Mouse (Mus musculus) kidney, postnatal 10 days (tissue): ENCODE results near the gene Sapcd1.
"Not testable (repeated sequence)": the region's sequence is repeated elsewhere in the genome, so short reads cannot be mapped to it uniquely, and the experiment has no call there.

Experiments
- DNase-seq: peaks from one replicate; pipeline ENCODE4 v3.0.0; 2021; ENCODE audit warnings: mixed read lengths

Gene Sapcd1

GRCm38 (mm10) chr17:35052271-35052798 is 24.5 kb upstream of the Sapcd1 start:
- DNase-seq: no peak

- DNase-seq: peak; percentile 86
These were observed 23.6 kb upstream of the Sapcd1 start for GRCm38 (mm10) chr17:35051156-35052086.

- DNase-seq: peak; percentile 90
These were observed 22.4 kb upstream of the Sapcd1 start for GRCm38 (mm10) chr17:35050126-35050750.

- peak; percentile 82 for DNase-seq
These were observed 21.8 kb upstream of the Sapcd1 start, which contains the start of gene Clic1 for GRCm38 (mm10) chr17:35049561-35050016. Gene Clic1 (plus strand): TSS chr17:35049966.

- no peak for DNase-seq
These were observed 21.2 kb upstream of the Sapcd1 start for GRCm38 (mm10) chr17:35048932-35049440.

GRCm38 (mm10) chr17:35048149-35048931 is 20.5 kb upstream of the Sapcd1 start:
- DNase-seq: peak; percentile 43

- DNase-seq: peak; percentile 41
These were observed 19.9 kb upstream of the Sapcd1 start for GRCm38 (mm10) chr17:35047688-35048087.

- DNase-seq: peak; percentile 99
These were observed 19.1 kb upstream of the Sapcd1 start, which contains the start of gene Msh5 for GRCm38 (mm10) chr17:35046681-35047455. Gene Msh5 (minus strand): TSS chr17:35046745.

- no peak for DNase-seq
These were observed 18.2 kb upstream of the Sapcd1 start for GRCm38 (mm10) chr17:35045807-35046680.

- DNase-seq: no peak
These were observed 17.3 kb upstream of the Sapcd1 start for GRCm38 (mm10) chr17:35044904-35045806.

- DNase-seq: no peak
These were observed 16.0 kb upstream of the Sapcd1 start for GRCm38 (mm10) chr17:35043794-35044193.

GRCm38 (mm10) chr17:35039121-35039873 is 11.5 kb upstream of the Sapcd1 start:
- DNase-seq: no peak

GRCm38 (mm10) chr17:35034896-35035295 is 7.1 kb upstream of the Sapcd1 start:
- DNase-seq: no peak

- DNase-seq: not testable (repeated sequence)
These were observed 5.9 kb upstream of the Sapcd1 start for GRCm38 (mm10) chr17:35033703-35034102.

- no peak for DNase-seq
These were observed 4.6 kb upstream of the Sapcd1 start for GRCm38 (mm10) chr17:35032323-35032870.

- DNase-seq: peak; percentile 8
These were observed 4.1 kb upstream of the Sapcd1 start for GRCm38 (mm10) chr17:35031880-35032279.

- DNase-seq: no peak
These were observed 3.5 kb upstream of the Sapcd1 start for GRCm38 (mm10) chr17:35031272-35031671.
